Mouse (Mus musculus): ENCODE measurements around the gene Rapgef4. TPM values are rescaled to one million over a fixed set of nuclear protein-coding genes. Genes with fewer than 3 reads are reported as not detected.

The Rapgef4 gene
- total and polyA plus RNA-seq, 2 experiments from 2014 or later: 5.3 to 5.5 TPM

- ATAC-seq (ENCODE audit: insufficient read depth, low read depth) (peak; percentile 85), DNase-seq (ENCODE audit: low spot score) (peak; percentile 87)
- Histone ChIP-seq H3K9me3 (replicated peaks; ENCODE audit: control insufficient read depth, low read length) (no peaks in the 10 kb centered on the region), H3K9ac (replicated peaks; ENCODE audit: low read depth, low read length) (peak overlapping the region; percentile 59), H3K4me1 (ENCODE audit: control insufficient read depth, insufficient read depth) (peaks cover 16% of the 10 kb centered on the region), H3K27ac (ENCODE audit: low read depth) (peak overlapping the region; percentile 100), H3K36me3 (replicated peaks; ENCODE audit: control insufficient read depth, insufficient read depth, low read length) (no peaks in the 10 kb centered on the region), H3K27me3 (ENCODE audit: control insufficient read depth, insufficient read depth, low read length) (no peaks in the 10 kb centered on the region), H3K4me2 (ENCODE audit: low read depth, low read length) (peak overlapping the region; percentile 51), H3K4me3 (ENCODE audit: low read depth, low read length) (0 out of 2 replicates have a peak overlapping the region, but pooled peaks have one; percentile 13)
- 16% methylated on average over 12 of the region's 12 CpGs for WGBS
- TF ChIP-seq EP300 (IDR thresholded peaks at IDR 0.05; ENCODE audit: low read depth): peak; percentile 30; the same call in 1 of the 2 replicates
- TF ChIP-seq CTCF (IDR thresholded peaks at IDR 0.05; ENCODE audit: low read depth): no peak
These were observed 254.4 kb downstream of the Rapgef4 start for GRCm38 (mm10) chr2:72235361-72235901.

GRCm38 (mm10) chr2:72238421-72238820, 257.4 kb downstream of the Rapgef4 start:
- DNase-seq (ENCODE audit: low spot score) (no peak), ATAC-seq (ENCODE audit: insufficient read depth, low read depth) (no peak)
- no peak overlapping the region for H3K4me3 ChIP-seq (ENCODE audit: low read depth, low read length)
- H3K9ac ChIP-seq (replicated peaks; ENCODE audit: low read depth, low read length): no peak overlapping the region
- H3K27ac ChIP-seq (ENCODE audit: low read depth): no peak overlapping the region
- no peaks in the 10 kb centered on the region for H3K27me3 ChIP-seq (ENCODE audit: control insufficient read depth, insufficient read depth, low read length)
- no peaks in the 10 kb centered on the region for H3K9me3 ChIP-seq (replicated peaks; ENCODE audit: control insufficient read depth, low read length)
- WGBS: 90% methylated on average over 2 of the region's 2 CpGs
- TF ChIP-seq EP300 (IDR thresholded peaks at IDR 0.05; ENCODE audit: low read depth) (no peak), CTCF (IDR thresholded peaks at IDR 0.05; ENCODE audit: low read depth) (no peak)
- H3K4me1 ChIP-seq (ENCODE audit: control insufficient read depth, insufficient read depth): peaks cover 25% of the 10 kb centered on the region
- H3K36me3 ChIP-seq (replicated peaks; ENCODE audit: control insufficient read depth, insufficient read depth, low read length): no peaks in the 10 kb centered on the region
- H3K4me2 ChIP-seq (ENCODE audit: low read depth, low read length): no peak overlapping the region

- Histone ChIP-seq H3K4me2 (ENCODE audit: low read depth, low read length) (no peak overlapping the region), H3K36me3 (replicated peaks; ENCODE audit: control insufficient read depth, insufficient read depth, low read length) (no peaks in the 10 kb centered on the region), H3K4me3 (ENCODE audit: low read depth, low read length) (no peak overlapping the region), H3K9ac (replicated peaks; ENCODE audit: low read depth, low read length) (no peak overlapping the region), H3K9me3 (replicated peaks; ENCODE audit: control insufficient read depth, low read length) (no peaks in the 10 kb centered on the region), H3K27ac (ENCODE audit: low read depth) (no peak overlapping the region), H3K27me3 (ENCODE audit: control insufficient read depth, insufficient read depth, low read length) (no peaks in the 10 kb centered on the region), H3K4me1 (ENCODE audit: control insufficient read depth, insufficient read depth) (peaks cover 30% of the 10 kb centered on the region)
- ATAC-seq (ENCODE audit: insufficient read depth, low read depth) (no peak), DNase-seq (ENCODE audit: low spot score) (no peak)
- 82% methylated on average over 11 of the region's 11 CpGs for WGBS
- TF ChIP-seq CTCF (IDR thresholded peaks at IDR 0.05; ENCODE audit: low read depth) (no peak), EP300 (IDR thresholded peaks at IDR 0.05; ENCODE audit: low read depth) (no peak)
These were observed 257.9 kb downstream of the Rapgef4 start for GRCm38 (mm10) chr2:72238925-72239324.

- Histone ChIP-seq H3K4me2 (ENCODE audit: low read depth, low read length) (no peak overlapping the region), H3K4me3 (ENCODE audit: low read depth, low read length) (no peak overlapping the region), H3K4me1 (ENCODE audit: control insufficient read depth, insufficient read depth) (peaks cover 35% of the 10 kb centered on the region), H3K9ac (replicated peaks; ENCODE audit: low read depth, low read length) (no peak overlapping the region), H3K27ac (ENCODE audit: low read depth) (peak overlapping the region; percentile 54), H3K27me3 (ENCODE audit: control insufficient read depth, insufficient read depth, low read length) (no peaks in the 10 kb centered on the region), H3K36me3 (replicated peaks; ENCODE audit: control insufficient read depth, insufficient read depth, low read length) (no peaks in the 10 kb centered on the region), H3K9me3 (replicated peaks; ENCODE audit: control insufficient read depth, low read length) (no peaks in the 10 kb centered on the region)
- ATAC-seq (ENCODE audit: insufficient read depth, low read depth) (no peak), DNase-seq (ENCODE audit: low spot score) (no peak)
- WGBS: 84% methylated on average over 8 of the region's 8 CpGs
- no peak for TF ChIP-seq EP300 (IDR thresholded peaks at IDR 0.05; ENCODE audit: low read depth)
- no peak for TF ChIP-seq CTCF (IDR thresholded peaks at IDR 0.05; ENCODE audit: low read depth)
These were observed 258.4 kb downstream of the Rapgef4 start for GRCm38 (mm10) chr2:72239456-72239855.

- H3K9ac ChIP-seq (replicated peaks; ENCODE audit: low read depth, low read length): no peak overlapping the region
- 51% methylated on average over 7 of the region's 7 CpGs for WGBS
These were observed 259.0 kb downstream of the Rapgef4 start for GRCm38 (mm10) chr2:72239993-72240392.

GRCm38 (mm10) chr2:72240691-72241090, 259.7 kb downstream of the Rapgef4 start:
- no peaks in the 10 kb centered on the region for H3K9me3 ChIP-seq (replicated peaks; ENCODE audit: control insufficient read depth, low read length)
- H3K36me3 ChIP-seq (replicated peaks; ENCODE audit: control insufficient read depth, insufficient read depth, low read length): no peaks in the 10 kb centered on the region
- no peak overlapping the region for H3K4me3 ChIP-seq (ENCODE audit: low read depth, low read length)
- H3K9ac ChIP-seq (replicated peaks; ENCODE audit: low read depth, low read length): no peak overlapping the region
- TF ChIP-seq EP300 (IDR thresholded peaks at IDR 0.05; ENCODE audit: low read depth): no peak
- no peak for TF ChIP-seq CTCF (IDR thresholded peaks at IDR 0.05; ENCODE audit: low read depth)
- H3K27ac ChIP-seq (ENCODE audit: low read depth): peak overlapping the region; percentile 17; the same call in 1 of the 2 replicates
- DNase-seq (ENCODE audit: low spot score) (no peak), ATAC-seq (ENCODE audit: insufficient read depth, low read depth) (no peak)
- peaks cover 32% of the 10 kb centered on the region for H3K4me1 ChIP-seq (ENCODE audit: control insufficient read depth, insufficient read depth)
- no peaks in the 10 kb centered on the region for H3K27me3 ChIP-seq (ENCODE audit: control insufficient read depth, insufficient read depth, low read length)
- H3K4me2 ChIP-seq (ENCODE audit: low read depth, low read length): no peak overlapping the region
- WGBS: 87% methylated on average over 7 of the region's 7 CpGs

More at GRCm38 (mm10) chr2:72239993-72240392, 259.0 kb downstream of the Rapgef4 start:
- Histone ChIP-seq H3K27ac (ENCODE audit: low read depth) (peak overlapping the region; percentile 54), H3K36me3 (replicated peaks; ENCODE audit: control insufficient read depth, insufficient read depth, low read length) (no peaks in the 10 kb centered on the region), H3K27me3 (ENCODE audit: control insufficient read depth, insufficient read depth, low read length) (no peaks in the 10 kb centered on the region), H3K4me3 (ENCODE audit: low read depth, low read length) (no peak overlapping the region), H3K9me3 (replicated peaks; ENCODE audit: control insufficient read depth, low read length) (no peaks in the 10 kb centered on the region), H3K4me2 (ENCODE audit: low read depth, low read length) (no peak overlapping the region), H3K4me1 (ENCODE audit: control insufficient read depth, insufficient read depth) (peaks cover 36% of the 10 kb centered on the region)
- TF ChIP-seq CTCF (IDR thresholded peaks at IDR 0.05; ENCODE audit: low read depth): no peak
- TF ChIP-seq EP300 (IDR thresholded peaks at IDR 0.05; ENCODE audit: low read depth): no peak
- ATAC-seq (ENCODE audit: insufficient read depth, low read depth): no peak
- peak; percentile 39 for DNase-seq (ENCODE audit: low spot score)
